Mouse (Mus musculus): Measurements from ENCODE around the gene Ddr2.

Ddr2 gene

DNA sequence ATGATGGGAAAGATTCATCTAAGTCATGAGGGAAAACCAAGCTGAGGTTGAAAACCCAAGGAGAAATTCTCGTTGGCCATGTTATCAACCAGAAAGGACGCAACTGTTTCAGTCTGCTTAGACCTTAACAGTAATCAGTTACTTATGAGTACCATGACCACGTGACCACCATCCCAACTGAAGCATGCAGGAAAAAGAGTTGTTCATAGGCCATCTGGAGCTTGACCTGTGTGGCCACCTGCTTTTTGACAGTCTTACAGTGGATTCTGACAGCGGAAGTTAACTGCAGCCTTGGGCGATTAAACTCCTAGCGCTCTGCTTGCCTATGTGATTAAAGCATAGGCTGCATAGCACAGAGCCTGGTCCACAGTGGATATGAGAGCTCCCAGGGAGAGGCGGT is 23.9 kb downstream of the Ddr2 start:
- DNase-seq = no peak

DNA sequence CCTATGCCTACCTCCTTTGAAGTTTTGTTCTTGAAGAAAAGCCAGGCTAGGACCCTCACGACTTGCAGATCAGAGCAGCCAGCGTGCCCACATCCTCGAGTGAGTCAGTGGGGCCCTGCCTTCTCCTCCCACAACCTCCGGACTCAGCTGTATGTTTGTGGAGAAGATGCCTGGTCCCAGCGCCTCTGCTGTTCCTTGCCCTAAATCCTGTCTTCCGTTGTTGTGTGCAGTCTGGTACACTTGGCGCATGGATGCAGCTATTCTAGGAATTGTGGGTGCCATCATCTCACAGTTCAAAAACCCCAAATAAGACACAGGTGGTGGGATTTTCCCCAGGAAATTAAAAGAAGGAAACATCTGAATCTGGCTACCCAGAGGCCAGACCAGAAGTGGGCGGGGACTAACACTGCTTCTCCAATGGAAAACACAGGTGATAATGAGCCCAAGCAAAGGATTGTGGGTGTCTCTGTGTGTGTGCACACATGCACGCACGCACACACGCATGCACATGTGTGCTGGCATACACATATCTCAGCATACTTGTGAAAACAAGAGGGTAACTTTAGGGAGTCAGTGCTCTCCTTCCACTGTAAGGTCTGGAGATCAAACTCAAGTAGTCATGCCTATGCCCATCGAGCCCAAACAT is 26.3 kb downstream of the Ddr2 start:
- DNase-seq = no peak

DNA sequence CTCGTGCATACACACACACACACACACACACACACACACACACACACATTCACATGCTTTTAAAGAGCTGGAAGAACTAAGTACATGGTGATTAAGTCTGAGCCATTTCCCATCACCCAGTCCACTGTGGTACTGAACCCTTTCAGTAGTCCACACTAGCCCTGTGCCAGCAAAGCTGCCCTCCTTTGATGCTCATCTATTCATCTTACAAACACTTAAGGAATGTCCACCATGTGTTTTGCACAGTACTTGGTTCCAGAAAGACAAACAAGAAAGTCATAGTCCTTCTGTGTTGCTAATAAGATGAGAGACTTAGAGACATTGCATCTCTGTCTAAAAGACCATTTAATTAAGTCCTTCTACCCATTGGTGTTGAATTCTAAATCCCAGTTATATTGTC is 29.7 kb downstream of the Ddr2 start:
- no peak for DNase-seq

DNA sequence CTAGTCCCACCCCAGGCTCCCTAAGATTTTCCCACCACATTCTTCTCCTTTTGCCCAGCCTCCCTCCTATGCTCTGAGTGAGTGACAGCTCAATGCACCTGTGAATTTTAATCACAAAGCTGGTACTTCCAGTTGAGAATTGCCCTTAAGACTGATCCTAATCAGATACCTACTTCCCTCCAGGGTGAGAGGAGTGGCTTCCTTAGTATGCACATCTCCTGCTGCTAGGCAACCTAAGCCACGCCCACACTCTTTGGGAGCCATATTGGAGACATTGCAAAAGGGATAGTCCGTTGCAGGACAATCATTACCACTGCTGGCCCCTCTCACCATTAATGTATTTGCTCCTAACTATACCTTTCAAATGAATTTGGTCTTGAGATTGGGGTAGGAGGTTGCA is 31.1 kb downstream of the Ddr2 start:
- no peak for DNase-seq

DNA sequence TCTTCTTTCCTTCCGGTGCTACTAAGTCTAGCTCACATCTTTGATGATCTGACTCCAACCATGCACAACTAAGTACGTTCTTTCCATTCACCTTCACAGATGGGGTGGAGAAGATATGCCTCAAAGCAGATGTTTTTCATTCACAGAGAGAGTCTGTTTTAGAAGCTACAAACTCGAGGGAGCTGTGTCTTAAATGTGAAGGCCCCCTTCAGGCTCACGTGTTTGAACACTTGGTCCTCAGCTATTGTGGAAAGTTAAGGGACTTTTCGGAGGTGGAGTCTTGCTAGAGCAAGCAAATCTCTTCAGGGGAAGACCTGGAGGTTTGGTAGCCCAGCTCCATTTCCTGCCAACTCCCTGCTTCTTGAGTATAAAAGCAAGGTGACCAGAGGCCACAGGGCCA is 34.2 kb downstream of the Ddr2 start:
- no peak for DNase-seq

DNA sequence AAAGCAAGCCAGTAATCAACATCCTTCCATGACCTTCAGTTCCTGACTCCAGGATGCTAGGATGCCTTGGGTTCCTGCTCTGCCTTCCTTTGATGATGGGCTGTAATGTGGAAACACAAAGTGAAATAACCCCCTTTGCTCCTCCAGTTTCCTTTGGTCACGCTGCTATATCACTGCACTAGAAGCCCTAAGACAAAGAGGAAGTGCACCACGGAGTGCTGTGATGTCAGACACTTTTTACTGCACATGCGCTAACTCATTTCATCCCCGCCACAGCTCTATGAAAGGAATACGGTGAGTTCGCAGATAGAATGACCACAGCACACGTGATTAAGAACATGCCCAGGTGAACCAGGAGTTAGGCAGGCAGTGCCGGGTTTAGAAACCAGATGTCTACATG is 36.8 kb downstream of the Ddr2 start:
- DNase-seq = no peak

DNA sequence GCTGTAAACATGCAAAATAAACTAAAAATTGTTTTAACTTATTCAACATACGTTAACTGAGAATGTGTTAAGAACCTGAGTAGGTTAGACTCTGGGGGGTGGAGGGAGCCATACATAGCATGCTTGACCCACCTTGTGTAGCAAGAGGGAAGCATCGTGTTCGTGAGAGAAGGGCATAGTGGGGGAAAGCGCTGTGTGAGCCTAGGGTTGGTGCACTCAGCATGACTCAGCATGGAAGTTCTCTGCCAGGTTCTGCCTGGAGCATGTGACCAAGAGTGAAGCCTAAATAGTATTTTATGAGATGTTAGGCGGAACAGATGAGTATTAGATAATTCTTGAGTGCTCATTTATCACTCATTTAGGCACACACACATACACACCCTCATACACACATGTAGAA is 41.4 kb downstream of the Ddr2 start:
- no peak for DNase-seq

DNA sequence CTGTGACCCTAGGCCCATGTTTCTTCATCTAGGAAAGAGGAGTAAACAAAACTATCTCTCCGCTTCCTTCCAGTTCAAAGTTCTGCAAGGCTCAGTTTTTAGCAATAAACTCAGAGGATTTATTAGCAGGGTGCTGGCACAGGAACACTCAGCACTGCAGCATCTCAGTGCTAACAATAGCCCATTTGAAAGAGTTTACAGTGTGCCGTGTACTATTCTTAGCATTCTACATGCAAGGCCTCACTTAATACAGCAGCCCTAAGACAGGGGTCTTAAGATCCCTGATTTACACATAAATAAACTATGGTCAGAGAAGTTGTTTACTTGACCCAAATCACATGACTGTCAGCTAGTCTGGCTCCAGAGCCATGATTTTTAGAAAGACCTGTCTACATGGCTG is 44.6 kb downstream of the Ddr2 start:
- DNase-seq = no peak

DNA sequence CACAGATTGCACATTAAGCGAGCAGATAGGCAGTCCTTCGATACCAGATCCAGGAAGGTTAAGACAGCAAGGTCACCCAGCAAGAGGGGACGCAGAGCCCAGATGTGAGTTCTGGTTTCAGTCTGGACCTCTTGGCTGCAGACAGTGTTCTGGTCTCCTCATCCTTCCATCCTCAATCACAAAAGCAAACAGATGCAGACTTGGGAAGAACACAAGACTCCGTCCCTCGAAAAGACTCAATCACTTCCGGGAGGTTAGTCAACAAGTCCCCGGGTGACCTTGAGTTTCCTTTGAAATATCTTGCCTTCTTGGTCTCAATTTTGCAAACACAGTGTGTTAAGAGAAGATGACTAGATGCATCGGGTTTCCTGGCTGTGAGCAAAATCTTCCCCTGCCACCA is 45.6 kb downstream of the Ddr2 start:
- no peak for DNase-seq

DNA sequence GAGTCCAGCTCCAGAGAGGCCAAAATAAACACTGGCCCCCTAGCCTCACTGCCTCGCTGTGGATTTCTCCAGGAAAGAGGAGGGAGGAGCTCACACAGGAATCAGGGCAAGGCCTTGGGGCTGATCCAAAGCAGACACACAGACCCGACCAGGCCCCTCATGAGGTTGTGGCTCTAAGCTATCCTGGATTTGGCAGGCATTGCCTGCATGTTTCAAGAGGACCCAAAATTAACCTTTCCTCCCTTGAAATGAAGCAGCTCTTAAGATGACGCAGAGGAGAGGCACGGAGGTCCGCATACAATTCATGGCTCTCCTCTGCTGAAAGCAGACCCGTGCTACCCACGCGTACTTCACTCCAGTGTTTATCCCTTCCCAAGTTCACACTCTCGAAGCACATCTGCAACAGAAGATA is 46.5 kb downstream of the Ddr2 start:
- no peak for DNase-seq

DNA sequence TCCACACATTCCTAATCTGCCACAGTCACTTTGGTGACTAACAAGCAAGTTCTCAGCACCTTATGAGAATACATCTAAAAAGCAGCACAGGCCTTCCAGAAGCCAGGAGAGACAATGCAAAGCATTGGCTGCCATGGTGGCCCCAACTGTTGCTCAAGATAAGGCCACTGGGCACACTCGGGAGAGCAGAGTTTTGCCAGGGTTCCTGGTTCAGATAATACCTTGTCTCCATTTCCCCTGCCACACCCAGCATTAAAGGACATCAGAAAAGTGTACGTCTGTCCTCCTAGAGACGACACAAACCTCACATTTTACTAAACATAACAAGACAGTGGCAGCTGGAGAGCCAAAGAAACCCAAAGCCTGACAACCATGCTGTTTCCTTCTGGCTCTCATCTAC is 50.3 kb downstream of the Ddr2 start:
- DNase-seq = no peak

DNA sequence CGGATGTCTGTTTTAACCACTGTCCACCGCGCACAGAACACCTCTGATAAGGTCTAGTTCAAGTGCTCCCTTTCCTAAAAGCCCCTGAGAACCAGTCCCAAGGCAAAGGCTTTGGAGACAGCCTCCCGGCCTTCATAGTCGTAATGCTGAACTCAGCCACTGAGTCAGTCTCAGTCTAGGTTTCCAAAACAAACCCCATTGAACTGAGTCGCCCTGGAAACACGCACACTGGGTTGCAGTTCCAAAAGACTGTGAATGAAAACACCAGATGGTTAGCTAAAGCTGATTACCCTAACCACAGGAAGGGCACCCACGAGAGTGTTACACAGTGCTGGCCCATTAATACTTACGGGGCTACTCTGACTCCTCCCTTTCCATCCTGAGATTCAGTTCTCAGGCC is 51.2 kb downstream of the Ddr2 start:
- no peak for DNase-seq

DNA sequence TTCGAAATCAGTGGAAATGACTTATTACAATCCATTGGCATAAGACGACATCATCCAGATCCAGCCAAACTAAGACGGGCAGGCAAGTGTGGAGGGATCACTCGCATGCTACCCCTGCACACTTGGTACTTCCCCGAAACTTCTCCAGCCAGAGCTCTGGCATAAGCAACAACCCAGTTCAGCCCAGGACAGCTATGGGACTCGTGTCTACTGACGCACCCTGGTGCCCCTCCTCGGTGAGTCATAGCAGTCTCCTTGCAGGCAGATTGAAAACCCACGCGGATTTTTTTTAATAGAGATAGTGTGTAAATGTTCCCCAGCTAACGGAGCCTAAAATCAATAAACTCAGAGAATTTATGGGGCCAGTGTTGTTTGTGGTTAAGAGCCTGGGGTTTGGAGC is 52.5 kb downstream of the Ddr2 start:
- DNase-seq = no peak

DNA sequence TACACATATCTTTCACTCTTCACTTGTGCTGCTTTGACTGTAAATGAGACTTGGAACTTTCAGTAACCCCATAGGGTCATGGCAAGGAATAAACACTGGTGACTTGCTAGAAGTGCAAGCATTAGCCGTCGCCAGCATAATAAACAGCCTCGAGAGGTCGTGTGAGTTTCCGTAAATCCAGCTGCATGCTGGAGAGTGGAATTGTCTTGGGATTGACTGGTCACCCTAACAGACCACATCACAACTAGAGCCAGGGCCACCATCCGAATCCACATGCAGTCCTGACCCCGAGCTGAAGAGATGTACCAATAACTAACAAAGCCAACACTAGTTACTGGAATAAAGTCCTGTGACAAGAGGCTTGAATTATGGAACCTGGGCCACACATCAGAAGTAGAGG is 53.0 kb downstream of the Ddr2 start:
- no peak for DNase-seq

DNA sequence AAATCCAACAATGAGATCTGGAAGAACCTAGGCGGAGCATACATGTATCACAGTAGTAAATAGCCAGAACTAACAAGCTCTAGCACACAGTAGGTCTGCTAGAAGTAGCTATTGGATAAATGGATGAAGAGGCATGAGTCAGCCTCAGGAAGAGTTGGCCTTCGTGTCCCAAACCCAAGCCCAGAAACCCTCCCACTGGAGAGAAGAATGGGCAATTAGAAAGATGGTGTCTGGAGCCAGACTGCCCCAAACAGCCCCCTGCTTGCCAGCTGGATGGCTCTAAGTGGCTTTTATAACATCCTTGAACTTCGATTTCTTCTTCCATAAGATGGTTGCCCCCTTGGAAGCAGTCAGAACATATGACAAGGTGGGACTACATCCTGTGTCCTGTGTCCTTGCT is 53.6 kb downstream of the Ddr2 start:
- DNase-seq = no peak

DNA sequence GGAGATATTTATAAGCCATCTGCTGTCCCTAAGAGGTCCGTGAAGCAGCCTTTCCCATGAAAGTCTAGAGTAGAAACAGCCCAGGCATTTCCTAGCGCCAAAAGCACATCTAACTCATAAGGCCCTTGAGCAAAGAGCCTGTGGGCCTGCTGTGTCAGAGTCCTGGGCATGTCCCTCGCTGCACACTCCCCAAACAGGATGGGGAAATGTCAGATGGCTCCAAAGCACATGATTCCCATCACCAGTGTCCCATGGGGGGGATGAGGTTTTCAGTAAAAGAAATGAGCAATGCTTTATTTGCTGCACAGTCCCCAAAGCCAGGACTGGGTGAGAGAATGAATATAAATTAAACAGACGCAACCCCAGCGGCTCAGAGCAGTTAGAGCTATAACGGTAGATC is 54.3 kb downstream of the Ddr2 start:
- DNase-seq = no peak

DNA sequence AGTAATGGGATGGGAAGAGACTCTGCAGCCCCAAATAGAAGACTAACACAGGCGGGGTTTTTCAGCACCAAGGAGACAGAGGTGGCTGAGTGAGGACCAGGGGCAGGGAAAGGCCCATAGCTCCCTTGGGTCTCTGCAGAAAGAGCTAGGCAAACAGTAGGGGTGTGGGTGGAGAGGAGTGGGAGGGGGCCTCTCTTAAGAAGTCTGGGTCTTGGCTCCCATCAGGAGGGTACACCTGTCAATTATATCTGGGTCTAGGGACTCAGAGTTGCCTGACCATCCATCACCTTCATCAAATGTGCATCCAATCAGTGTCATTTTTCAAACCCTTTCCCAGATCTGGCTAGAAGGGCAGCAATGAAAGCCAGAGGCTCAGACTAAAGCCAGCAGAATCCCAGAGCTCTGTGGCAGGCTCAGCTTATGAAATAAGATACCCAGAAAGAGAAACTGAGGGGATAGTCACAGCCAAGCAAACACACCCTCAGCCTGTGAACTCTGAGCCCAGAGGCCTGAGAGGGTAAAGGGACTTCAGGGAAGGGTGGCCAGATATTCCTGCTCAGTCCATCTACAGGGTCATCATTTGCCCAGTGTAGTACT is 58.0 kb downstream of the Ddr2 start:
- DNase-seq = no peak

DNA sequence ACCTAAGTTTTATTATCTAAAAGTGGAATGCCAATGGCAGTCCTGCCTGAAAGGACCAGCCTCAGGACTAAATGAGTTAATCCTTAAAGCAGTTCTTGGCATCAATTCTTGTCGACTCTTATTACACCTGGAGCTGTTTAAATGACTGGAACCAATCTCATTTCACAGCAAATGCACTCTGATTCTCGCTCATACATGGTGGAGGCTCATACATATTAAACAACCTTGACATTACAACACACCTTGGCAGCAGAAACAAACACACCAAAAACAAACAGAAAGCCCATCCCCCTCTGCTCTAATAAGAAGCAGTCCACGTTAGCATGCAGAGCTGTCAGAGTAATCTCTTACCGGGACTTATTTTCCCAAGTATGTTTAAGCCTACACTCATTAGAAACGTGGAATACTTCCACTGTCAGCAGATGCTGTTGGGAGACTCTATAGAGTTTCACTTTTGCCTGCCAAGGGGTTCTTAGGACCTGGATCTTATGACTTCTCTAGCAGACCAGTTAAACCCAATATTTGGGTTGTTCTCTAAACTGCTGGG is 58.9 kb downstream of the Ddr2 start:
- DNase-seq = no peak

DNA sequence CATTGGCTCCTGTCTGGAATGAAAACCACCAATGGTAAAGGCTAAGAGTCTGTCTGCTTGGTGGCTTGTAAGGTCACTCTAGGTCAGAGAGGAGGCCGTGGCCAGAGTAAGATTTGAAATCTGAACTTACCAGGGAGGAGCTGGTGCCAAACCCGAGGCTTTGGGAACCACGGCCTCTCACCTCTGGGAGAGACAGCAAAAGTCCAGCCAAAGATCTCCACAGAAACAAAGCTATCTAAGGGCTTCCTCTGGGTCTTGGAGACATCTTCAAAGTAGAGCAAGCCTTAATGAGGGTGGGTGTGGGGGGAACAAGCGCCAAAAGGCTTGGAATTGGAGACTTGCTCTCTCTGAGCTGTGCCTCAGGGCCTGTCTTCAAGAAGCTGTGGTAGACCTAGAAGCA is 62.1 kb downstream of the Ddr2 start:
- DNase-seq = no peak

DNA sequence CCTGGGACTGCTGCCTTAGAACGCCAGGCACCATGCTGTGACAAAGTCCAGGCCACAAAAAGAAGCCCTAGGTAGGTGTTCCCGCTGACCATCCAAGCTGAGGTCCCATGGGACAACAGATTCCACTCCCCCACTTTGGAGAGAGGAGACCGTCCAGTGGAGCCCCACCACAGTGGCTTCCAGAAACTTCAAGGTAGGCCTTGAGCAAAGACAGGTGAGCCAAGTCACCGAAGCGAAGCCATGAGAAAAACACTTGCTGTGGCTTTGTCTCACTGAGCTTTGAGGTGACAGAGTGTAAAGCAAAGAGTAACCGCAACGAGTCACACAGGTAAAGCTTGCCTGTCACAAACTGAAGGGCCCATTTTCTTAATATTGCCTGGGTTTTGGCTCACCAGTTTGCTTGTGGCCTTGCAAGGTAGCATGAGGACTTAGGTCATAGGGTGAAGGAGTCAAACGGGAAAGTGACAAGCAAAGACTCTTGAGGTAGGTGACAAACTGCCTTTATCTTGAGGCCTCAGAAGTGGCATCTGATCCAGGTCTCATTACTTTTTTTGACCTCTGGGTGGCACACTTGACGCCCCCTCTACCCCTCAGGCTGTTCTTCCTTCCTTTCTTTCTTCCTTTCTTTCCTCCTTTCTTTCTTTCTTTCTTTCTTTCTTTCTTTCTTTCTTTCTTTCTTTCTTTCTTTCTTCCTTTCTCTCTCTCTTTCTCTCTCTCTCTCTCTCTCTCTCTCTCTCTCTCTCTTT is 65.7 kb downstream of the Ddr2 start:
- DNase-seq = no peak

DNA sequence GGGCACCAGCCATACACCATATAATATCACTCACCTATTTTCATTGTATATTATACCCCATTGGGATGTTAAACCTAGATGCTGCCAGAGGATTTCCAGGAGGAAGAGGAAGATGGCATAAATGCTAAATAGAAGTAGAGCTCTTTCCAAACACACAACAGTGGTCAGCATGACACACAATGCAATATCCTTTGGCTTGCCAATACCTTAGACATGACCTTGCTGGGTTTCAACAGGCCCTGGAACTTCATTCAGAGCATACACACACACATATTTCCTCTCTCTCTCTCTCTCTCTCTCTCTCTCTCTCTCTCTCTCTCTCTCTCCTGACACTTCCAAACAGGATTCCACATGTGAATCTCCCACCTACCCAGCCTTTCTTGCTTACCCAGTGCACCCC is 66.8 kb downstream of the Ddr2 start:
- no peak for DNase-seq

DNA sequence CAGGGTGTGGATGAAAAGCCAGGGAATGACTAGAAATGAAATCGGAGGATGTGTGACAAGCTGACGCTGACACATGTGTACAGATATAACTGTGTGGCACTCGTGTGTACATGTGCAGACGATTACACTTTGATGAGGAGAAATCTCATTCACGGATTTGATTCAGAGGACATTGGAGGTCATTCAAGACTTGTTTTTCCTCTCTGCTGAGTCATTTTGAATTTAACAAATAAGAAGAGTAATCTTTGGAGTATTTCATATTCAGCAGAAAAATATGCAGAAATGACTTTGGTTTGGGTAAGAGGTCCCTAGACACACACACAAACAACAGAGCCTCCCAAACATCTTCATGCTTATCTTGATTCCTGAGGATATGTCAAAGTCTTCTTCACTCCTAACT is 67.6 kb downstream of the Ddr2 start:
- no peak for DNase-seq

DNA sequence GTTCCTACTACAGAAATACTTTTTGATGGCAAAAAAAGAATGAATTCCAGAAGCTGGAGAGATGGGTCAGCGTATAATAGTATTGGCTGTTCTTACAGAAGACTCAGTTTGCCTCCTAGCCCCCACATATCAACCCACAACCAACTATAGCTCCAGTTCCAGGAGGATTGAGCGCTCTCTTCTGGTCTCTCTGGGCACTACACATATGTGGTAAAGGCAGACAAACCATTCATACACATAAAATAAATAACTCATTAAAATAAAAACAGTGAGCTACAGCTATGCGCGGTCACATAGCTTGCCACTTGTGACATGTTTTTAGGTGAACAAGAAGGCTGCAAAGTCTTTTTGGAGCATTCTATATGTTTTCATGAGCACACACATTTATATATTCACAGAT is 71.2 kb downstream of the Ddr2 start:
- DNase-seq = no peak

DNA sequence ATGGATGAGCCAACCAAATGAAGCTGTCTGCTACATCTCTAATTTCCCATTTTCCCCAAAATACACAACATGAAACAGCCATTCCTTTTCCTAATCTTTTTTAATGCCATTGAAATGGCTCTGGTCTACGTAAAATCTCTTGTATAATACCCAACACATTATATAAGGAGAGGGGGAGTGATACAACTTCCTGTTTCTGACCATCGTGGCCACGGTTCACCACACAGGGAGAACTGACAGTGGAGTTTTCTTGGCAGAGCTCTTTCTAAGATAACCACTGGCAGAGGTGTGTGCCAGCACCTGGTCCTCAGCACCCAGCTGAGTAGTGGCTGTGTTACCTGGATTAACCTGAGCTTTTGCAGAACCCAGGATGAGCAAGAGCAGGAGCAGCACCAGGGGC is 75.0 kb downstream of the Ddr2 start:
- no peak for DNase-seq
